9 mouse cellular contexts compared by ENCODE assay signal in the genomic region with DNA sequence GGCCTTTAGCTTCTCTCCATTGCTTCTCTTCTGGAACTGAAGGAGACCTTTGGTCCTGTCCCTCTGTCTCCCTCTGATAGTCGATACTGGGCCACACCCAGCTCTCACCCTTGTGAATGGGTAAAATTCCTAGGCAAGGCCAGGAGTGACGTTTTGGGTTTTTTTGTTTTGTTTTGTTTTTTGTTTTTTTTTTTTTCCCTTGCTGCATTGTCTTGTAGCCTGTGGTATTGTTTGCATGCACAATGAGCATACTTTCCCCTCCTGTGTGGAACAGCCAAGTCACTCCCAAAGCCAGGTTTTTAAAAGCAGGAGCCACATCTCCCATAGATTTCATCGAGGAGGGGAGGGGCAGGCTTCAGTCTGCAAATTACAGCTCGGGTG. TPM values are rescaled to one million over a fixed set of nuclear protein-coding genes. Genes with fewer than 3 reads are reported as not detected.
DNase-seq lines count a peak whose midpoint lies in the region; ATAC-seq and TF ChIP-seq lines count a peak whose summit lies in the region.
"Had no signal": no experiment of that assay in that cellular context is flagged by ENCODE, and none has a peak within 500 bp of the region (broad histone marks: within the 10 kb centered on the region; RNA-seq: fewer than 3 reads in every experiment).

No protein-coding gene starts in this region.

- no peak for ATAC-seq in kidney, embryonic 14.5 days (ENCODE audit: low FRiP score, low TSS enrichment)
- ATAC-seq in limb, embryonic 14.5 days (ENCODE audit: low FRiP score, low read depth) = no peak

- H3K4me3 ChIP-seq in kidney, adult 2 months (ENCODE audit: insufficient read depth, low read depth, low read length) = no peak overlapping the region
- no peak overlapping the region for H3K4me3 ChIP-seq in kidney, embryonic 14.5 days (ENCODE audit: low read length)
- peak overlapping the region; percentile 30 for H3K4me3 ChIP-seq in brown adipose tissue, adult 24 weeks (ENCODE audit: insufficient read depth, low read depth, low read length)
- no peak overlapping the region for H3K4me3 ChIP-seq in limb, embryonic 14.5 days (replicated peaks; ENCODE audit: low read length)
- H3K4me3 ChIP-seq: erythroblast, embryonic 14.5 days had no signal

- H3K9ac ChIP-seq in kidney, embryonic 14.5 days (ENCODE audit: low read depth, low read length) = no peak overlapping the region
- H3K9ac ChIP-seq in limb, embryonic 14.5 days (ENCODE audit: low read depth, low read length, severe bottlenecking) = peak overlapping the region; percentile 6; the same call in 1 of the 2 replicates

- H3K27ac ChIP-seq in kidney, adult 2 months (ENCODE audit: insufficient read depth, low read depth, low read length) = 0 out of 2 replicates have a peak overlapping the region, but pooled peaks have one; percentile 7
- no peak overlapping the region; the same call in 1 of the 2 replicates for H3K27ac ChIP-seq in kidney, embryonic 14.5 days (ENCODE audit: low read depth, low read length)
- peak overlapping the region; percentile 96 for H3K27ac ChIP-seq in brown adipose tissue, adult 24 weeks (replicated peaks; ENCODE audit: low read depth, low read length)
- H3K27ac ChIP-seq in limb, embryonic 14.5 days (replicated peaks; ENCODE audit: low read depth, low read length) = 0 out of 2 replicates have a peak overlapping the region, but pooled peaks have one; percentile 22

- no peaks in the 10 kb centered on the region for H3K4me1 ChIP-seq in kidney, adult 2 months (ENCODE audit: control insufficient read depth, insufficient read depth, low read length)
- H3K4me1 ChIP-seq in kidney, embryonic 14.5 days (ENCODE audit: control insufficient read depth, insufficient read depth, low read length) = peaks cover 3% of the 10 kb centered on the region; the same call in 1 of the 2 replicates
- H3K4me1 ChIP-seq in brown adipose tissue, adult 24 weeks (ENCODE audit: control insufficient read depth, insufficient read depth, insufficient read length, low read length) = peaks cover 18% of the 10 kb centered on the region
- peaks cover 3% of the 10 kb centered on the region; the same call in 1 of the 2 replicates for H3K4me1 ChIP-seq in limb, embryonic 14.5 days (ENCODE audit: control insufficient read depth, insufficient read depth, low read length)

- no peak overlapping the region for H3K4me2 ChIP-seq in kidney, embryonic 14.5 days (replicated peaks; ENCODE audit: low read depth, low read length)
- H3K4me2 ChIP-seq in limb, embryonic 14.5 days (replicated peaks; ENCODE audit: low read depth, low read length, severe bottlenecking) = peak overlapping the region; percentile 17; the same call in 1 of the 2 replicates

- 28% methylated on average over 4 of the region's 4 CpGs for WGBS in kidney, adult 2 months
- WGBS in kidney, embryonic 14.5 days = 37% methylated on average over 4 of the region's 4 CpGs
- WGBS in limb, embryonic 14.5 days = 52% methylated on average over 4 of the region's 4 CpGs

- no peaks in the 10 kb centered on the region for H3K9me3 ChIP-seq in kidney, embryonic 14.5 days (ENCODE audit: control insufficient read depth, low read length)
- H3K9me3 ChIP-seq in limb, embryonic 14.5 days (ENCODE audit: control insufficient read depth, low read length) = no peaks in the 10 kb centered on the region

- H3K27me3 ChIP-seq in kidney, adult 2 months (replicated peaks; ENCODE audit: control insufficient read depth, insufficient read depth, low read length) = no peaks in the 10 kb centered on the region
- H3K27me3 ChIP-seq in kidney, embryonic 14.5 days (ENCODE audit: control insufficient read depth, insufficient read depth, low read length) = no peaks in the 10 kb centered on the region
- no peaks in the 10 kb centered on the region for H3K27me3 ChIP-seq in limb, embryonic 14.5 days (ENCODE audit: control insufficient read depth, insufficient read depth, low read length)

- no peak for DNase-seq in kidney, adult 2 months
- DNase-seq in ES-CJ7 (ENCODE audit: low read depth, low spot score) (peak; percentile 15), MN1 (ENCODE audit: low spot score) (no peak)
- DNase-seq in limb, embryonic 14.5 days (ENCODE audit: low spot score) = no peak
- no peak for DNase-seq in left cerebral cortex, adult 9 months (ENCODE audit: low spot score in 2 of 2)
- DNase-seq: thymus, postnatal 4 days had no signal

- TF ChIP-seq CTCF in kidney, adult 2 months (conservative IDR thresholded peaks at IDR 0.05; ENCODE audit: insufficient read depth, insufficient read length, low read depth, low read length) = no peak

- H3K36me3 ChIP-seq in kidney, adult 2 months (ENCODE audit: control insufficient read depth, insufficient read depth, low read length) = no peaks in the 10 kb centered on the region
- no peaks in the 10 kb centered on the region for H3K36me3 ChIP-seq in kidney, embryonic 14.5 days (ENCODE audit: control insufficient read depth, insufficient read depth, low read length)
- no peaks in the 10 kb centered on the region for H3K36me3 ChIP-seq in limb, embryonic 14.5 days (ENCODE audit: control insufficient read depth, insufficient read depth, low read length)

- no peak for TF ChIP-seq POLR2A in kidney, adult 2 months (IDR thresholded peaks at IDR 0.05; ENCODE audit: low read depth, low read length)
- TF ChIP-seq POLR2A in limb, embryonic 14.5 days (IDR thresholded peaks at IDR 0.05; ENCODE audit: borderline replicate concordance, extremely low read depth, insufficient read depth, insufficient read length) = no peak

RNA-seq across cellular contexts. Expression of gene Adarb1, which starts 16.0 kb away (rescaled TPM):
- 6.2 and 6.6 TPM in 2 replicates for polyA plus RNA-seq in kidney, adult 2 months (2012; rRNA removed)
- 5.1 and 7.3 TPM in 2 replicates for polyA plus RNA-seq in kidney, embryonic 14.5 days (2014; fragmentation: Nextera tagmentation; extraction: Ambion mirVana)
- 4.0 and 4.4 TPM in 2 replicates for polyA plus RNA-seq in brown adipose tissue, adult 24 weeks (2012; ENCODE audit: insufficient read depth, insufficient read length, missing spikeins)
- polyA plus RNA-seq in limb, embryonic 14.5 days (2012; rRNA removed) = 7.4 and 8.2 TPM in 2 replicates
- 3.5 and 3.6 TPM in 2 replicates for polyA plus RNA-seq in limb, embryonic 14.5 days (2014; fragmentation: Nextera tagmentation; extraction: Ambion mirVana)
- polyA plus RNA-seq: erythroblast, embryonic 14.5 days had no signal
